Comparison of ENCODE assay signal across 9 mouse cellular contexts in genomic region chr2:6100755-6101154, GRCm38 (mm10). TPM values are rescaled to one million over a fixed set of nuclear protein-coding genes. Genes with fewer than 3 reads are reported as not detected.
DNase-seq lines count a peak whose midpoint lies in the region; ATAC-seq and TF ChIP-seq lines count a peak whose summit lies in the region.
"Had no signal": no experiment of that assay in that cellular context is flagged by ENCODE, and none has a peak within 500 bp of the region (broad histone marks: within the 10 kb centered on the region; RNA-seq: fewer than 3 reads in every experiment).

No protein-coding gene starts in this region.

- TF ChIP-seq POLR2A in cortical plate, adult 2 months (IDR thresholded peaks at IDR 0.05; ENCODE audit: extremely low read depth, insufficient read depth, low read length): no peak

- no peak for ATAC-seq in heart, embryonic 15.5 days (replicated peaks; ENCODE audit: insufficient number of reproducible peaks, insufficient read depth, low FRiP score, low read depth)
- no peak for ATAC-seq in hindbrain, embryonic 12.5 days (ENCODE audit: low FRiP score)
- ATAC-seq in midbrain, embryonic 11.5 days (ENCODE audit: low FRiP score): no peak

- peaks cover 11% of the 10 kb centered on the region for H3K27me3 ChIP-seq in heart, embryonic 15.5 days
- H3K27me3 ChIP-seq in hindbrain, embryonic 12.5 days: peaks cover 25% of the 10 kb centered on the region
- H3K27me3 ChIP-seq in midbrain, embryonic 11.5 days (ENCODE audit: control insufficient read depth, insufficient read depth, low read length): peaks cover 12% of the 10 kb centered on the region

- intact Hi-C loops in heart, postnatal 14 days (cut with DNase I): loop anchor here (2.0 kb wide), 1 partner anchor 28 kb away; no protein-coding TSS in a partner anchor

- no peak for TF ChIP-seq CTCF in cortical plate, adult 2 months (IDR thresholded peaks at IDR 0.05; ENCODE audit: extremely low read depth, insufficient read depth, low read length)

- H3K36me3 ChIP-seq in heart, embryonic 15.5 days: 0 out of 2 replicates have a peak, but pooled peaks cover 3% of the 10 kb centered on the region
- no peaks in the 10 kb centered on the region for H3K36me3 ChIP-seq in hindbrain, embryonic 12.5 days
- no peaks in the 10 kb centered on the region for H3K36me3 ChIP-seq in midbrain, embryonic 11.5 days (ENCODE audit: control insufficient read depth, insufficient read depth, low read length)

- no peaks in the 10 kb centered on the region for H3K9me3 ChIP-seq in heart, embryonic 15.5 days (replicated peaks)
- no peaks in the 10 kb centered on the region for H3K9me3 ChIP-seq in hindbrain, embryonic 12.5 days (replicated peaks)
- no peaks in the 10 kb centered on the region for H3K9me3 ChIP-seq in midbrain, embryonic 11.5 days (ENCODE audit: control insufficient read depth, low read length)

- peak overlapping the region; percentile 85 for H3K4me2 ChIP-seq in heart, embryonic 15.5 days
- peak overlapping the region; percentile 69 for H3K4me2 ChIP-seq in hindbrain, embryonic 12.5 days (replicated peaks)
- H3K4me2 ChIP-seq in midbrain, embryonic 11.5 days: peak overlapping the region; percentile 84

- peak overlapping the region; percentile 59 for H3K9ac ChIP-seq in heart, embryonic 15.5 days
- H3K9ac ChIP-seq in hindbrain, embryonic 12.5 days: peak overlapping the region; percentile 58
- H3K9ac ChIP-seq in midbrain, embryonic 11.5 days (ENCODE audit: low read length): peak overlapping the region; percentile 69

- H3K4me1 ChIP-seq in heart, embryonic 15.5 days (replicated peaks): peaks cover 34% of the 10 kb centered on the region
- H3K4me1 ChIP-seq in cortical plate, adult 2 months (ENCODE audit: control insufficient read depth, insufficient read depth, low read length): no peaks in the 10 kb centered on the region
- peaks cover 9% of the 10 kb centered on the region for H3K4me1 ChIP-seq in hindbrain, embryonic 12.5 days
- H3K4me1 ChIP-seq in midbrain, embryonic 11.5 days (ENCODE audit: control insufficient read depth, insufficient read depth, low read length): peaks cover 5% of the 10 kb centered on the region

- H3K27ac ChIP-seq in heart, embryonic 15.5 days: peak overlapping the region; percentile 93
- no peak overlapping the region for H3K27ac ChIP-seq in cortical plate, adult 2 months (ENCODE audit: insufficient read depth, low read length)
- no peak overlapping the region for H3K27ac ChIP-seq in hindbrain, embryonic 12.5 days
- H3K27ac ChIP-seq in midbrain, embryonic 11.5 days (ENCODE audit: low read depth, low read length): no peak overlapping the region

- no peak for DNase-seq in heart, postnatal 14 days
- peak; percentile 87 for DNase-seq in midbrain, embryonic 11.5 days (ENCODE audit: low spot score, missing footprints)
- no peak for DNase-seq in embryo, embryonic 10 days (ENCODE audit: low spot score)
- DNase-seq in frontal cortex, postnatal 36 days (ENCODE audit: low spot score in 2 of 2): no peak
- DNase-seq in gastrocnemius, adult 8-10 months (ENCODE audit: low spot score in 2 of 2): no peak

- WGBS in heart, embryonic 15.5 days: 34% methylated on average over 20 of the region's 20 CpGs
- 42% methylated on average over 20 of the region's 20 CpGs for WGBS in hindbrain, embryonic 12.5 days
- whole genome bisulfite sequencing in midbrain, embryonic 11.5 days: 37% methylated on average over 20 of the region's 20 CpGs

- H3K4me3 ChIP-seq in heart, embryonic 15.5 days: peak overlapping the region; percentile 48
- peak overlapping the region; percentile 29; the same call in 1 of the 2 replicates for H3K4me3 ChIP-seq in cortical plate, adult 2 months (ENCODE audit: insufficient read depth, low read length)
- peak overlapping the region; percentile 42 for H3K4me3 ChIP-seq in hindbrain, embryonic 12.5 days
- peak overlapping the region; percentile 46 for H3K4me3 ChIP-seq in midbrain, embryonic 11.5 days (ENCODE audit: low read depth, low read length)

RNA-seq across cellular contexts. Expression of gene Proser2, which starts 29.3 kb away (rescaled TPM):
- polyA plus RNA-seq in heart, embryonic 15.5 days (2015; fragmentation: Nextera tagmentation; extraction: Ambion mirVana): 14.8 and 15.2 TPM in 2 replicates
- total RNA-seq in heart, postnatal 14 days (2021): 10 to 100 TPM; 19.6 to 28.0 TPM
- 4.2 and 4.5 TPM in 2 replicates for polyA plus RNA-seq in cortical plate, adult 2 months (2012; rRNA removed)
- 6.4 and 6.6 TPM in 2 replicates for polyA plus RNA-seq in hindbrain, embryonic 12.5 days (2016; fragmentation: Nextera tagmentation; extraction: Ambion mirVana)
- polyA plus RNA-seq in midbrain, embryonic 11.5 days (2014; fragmentation: Nextera tagmentation; extraction: Ambion mirVana): 2.5 and 3.5 TPM in 2 replicates
- under 1 TPM; 0.70 to 0.97 (median 0.90) TPM for total RNA-seq in gastrocnemius, adult 8-10 months (2022)
- total RNA-seq: monocyte, adult 5-6 weeks had no signal
